Mouse (Mus musculus): ENCODE data around the gene Prkcd. TPM values are rescaled to one million over a fixed set of nuclear protein-coding genes. Genes with fewer than 3 reads are reported as not detected.

The Prkcd gene
- polyA plus RNA-seq, 1 experiment = 86.0 TPM

DNA sequence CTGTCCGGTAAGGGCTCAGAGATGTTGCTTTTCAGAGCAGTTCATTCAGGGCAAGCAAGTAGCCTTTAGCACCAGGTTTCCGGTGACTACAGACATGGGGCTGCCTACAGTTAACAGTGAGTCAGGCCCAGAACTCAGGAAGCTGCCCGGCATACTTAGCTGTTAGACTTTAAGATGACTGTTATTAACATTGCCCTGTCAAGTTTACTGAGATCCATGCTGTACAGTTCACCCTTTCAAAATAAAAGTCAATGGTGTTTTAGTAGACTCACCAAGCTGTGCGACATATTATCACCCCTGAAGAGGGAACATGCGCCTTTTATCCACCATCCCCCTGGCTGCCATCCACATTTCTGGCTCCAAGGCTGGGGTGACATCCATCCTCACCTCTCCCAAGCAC is 49.8 kb downstream of the Prkcd start:
- WGBS = 73% methylated on average over 5 of the region's 5 CpGs
- no peaks in the 10 kb centered on the region for H3K27me3 ChIP-seq (ENCODE audit: control insufficient read depth, insufficient read depth, low read length)
- TF ChIP-seq CTCF (IDR thresholded peaks at IDR 0.05; ENCODE audit: borderline replicate concordance, insufficient read depth, low read depth, low read length) (no peak), POLR2A (IDR thresholded peaks at IDR 0.05; ENCODE audit: borderline replicate concordance, insufficient read depth, low read length) (no peak)
- no peaks in the 10 kb centered on the region for H3K4me1 ChIP-seq (ENCODE audit: control insufficient read depth, insufficient read depth, low read length)
- H3K4me3 ChIP-seq (replicated peaks; ENCODE audit: insufficient read depth, low read depth, low read length) = no peak overlapping the region
- DNase-seq = no peak
- no peak overlapping the region for H3K27ac ChIP-seq (ENCODE audit: insufficient read depth, low read length)

DNA sequence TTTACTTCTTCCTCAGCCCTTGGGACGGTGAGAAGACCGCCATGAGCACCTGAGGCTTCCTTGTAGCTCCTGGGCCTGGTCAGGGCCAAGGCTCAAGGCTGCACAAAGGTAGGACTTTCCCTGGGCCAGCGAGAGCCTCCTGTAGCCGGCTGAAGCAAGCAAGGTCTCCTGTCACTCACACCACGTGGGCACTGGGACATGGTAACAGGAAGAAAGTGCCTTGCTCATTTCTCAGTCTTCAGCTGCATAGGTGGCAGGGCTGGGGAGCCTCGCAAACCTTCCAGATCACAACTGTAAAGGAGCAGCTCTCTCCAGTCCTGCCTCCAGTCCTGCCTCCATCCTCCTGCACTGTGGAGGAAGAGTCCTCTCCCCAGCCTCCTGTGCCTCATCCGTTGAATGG is 50.2 kb downstream of the Prkcd start:
- no peaks in the 10 kb centered on the region for H3K27me3 ChIP-seq (ENCODE audit: control insufficient read depth, insufficient read depth, low read length)
- WGBS = 83% methylated on average over 7 of the region's 7 CpGs
- TF ChIP-seq POLR2A (IDR thresholded peaks at IDR 0.05; ENCODE audit: borderline replicate concordance, insufficient read depth, low read length) (no peak), CTCF (IDR thresholded peaks at IDR 0.05; ENCODE audit: borderline replicate concordance, insufficient read depth, low read depth, low read length) (no peak)
- no peak for DNase-seq
- H3K4me1 ChIP-seq (ENCODE audit: control insufficient read depth, insufficient read depth, low read length) = no peaks in the 10 kb centered on the region
- no peak overlapping the region for H3K4me3 ChIP-seq (replicated peaks; ENCODE audit: insufficient read depth, low read depth, low read length)
- no peak overlapping the region for H3K27ac ChIP-seq (ENCODE audit: insufficient read depth, low read length)

DNA sequence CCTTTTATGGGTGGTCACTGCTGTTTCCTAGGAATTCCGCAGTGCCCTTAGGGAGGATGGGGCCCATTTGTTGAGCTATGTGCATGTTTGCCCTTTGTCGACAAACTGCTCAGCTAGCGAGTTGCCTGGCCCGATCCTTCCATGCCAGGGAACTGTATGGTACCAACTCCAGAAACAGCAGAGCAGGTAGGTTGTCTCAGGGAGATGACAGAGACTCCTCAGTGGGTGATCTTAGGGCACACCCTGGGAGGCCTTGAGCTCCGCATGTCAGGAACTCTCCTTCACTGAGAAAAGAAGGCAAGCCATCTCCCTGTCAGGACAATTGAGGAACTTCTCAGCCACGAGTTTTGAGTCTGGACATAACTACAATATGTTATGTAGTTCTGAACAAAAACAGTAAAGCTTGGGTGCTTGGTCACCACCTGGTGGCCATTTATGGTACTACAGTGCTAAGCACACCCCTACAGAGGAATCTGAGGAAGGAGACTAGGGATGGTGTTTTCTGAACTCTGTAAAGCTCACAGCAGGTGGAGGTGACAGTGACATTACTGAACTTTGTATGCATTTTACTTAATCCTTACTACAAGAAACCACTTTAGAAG is 51.9 kb downstream of the Prkcd start:
- TF ChIP-seq POLR2A (IDR thresholded peaks at IDR 0.05; ENCODE audit: borderline replicate concordance, insufficient read depth, low read length) (no peak), CTCF (IDR thresholded peaks at IDR 0.05; ENCODE audit: borderline replicate concordance, insufficient read depth, low read depth, low read length) (peak; percentile 71; the same call in 1 of the 2 replicates)
- no peak overlapping the region for H3K27ac ChIP-seq (ENCODE audit: insufficient read depth, low read length)
- H3K27me3 ChIP-seq (ENCODE audit: control insufficient read depth, insufficient read depth, low read length) = no peaks in the 10 kb centered on the region
- peak; percentile 57 to 76 for DNase-seq
- no peak overlapping the region for H3K4me3 ChIP-seq (replicated peaks; ENCODE audit: insufficient read depth, low read depth, low read length)
- 54% methylated on average over 6 of the region's 6 CpGs for WGBS
- H3K4me1 ChIP-seq (ENCODE audit: control insufficient read depth, insufficient read depth, low read length) = no peaks in the 10 kb centered on the region

DNA sequence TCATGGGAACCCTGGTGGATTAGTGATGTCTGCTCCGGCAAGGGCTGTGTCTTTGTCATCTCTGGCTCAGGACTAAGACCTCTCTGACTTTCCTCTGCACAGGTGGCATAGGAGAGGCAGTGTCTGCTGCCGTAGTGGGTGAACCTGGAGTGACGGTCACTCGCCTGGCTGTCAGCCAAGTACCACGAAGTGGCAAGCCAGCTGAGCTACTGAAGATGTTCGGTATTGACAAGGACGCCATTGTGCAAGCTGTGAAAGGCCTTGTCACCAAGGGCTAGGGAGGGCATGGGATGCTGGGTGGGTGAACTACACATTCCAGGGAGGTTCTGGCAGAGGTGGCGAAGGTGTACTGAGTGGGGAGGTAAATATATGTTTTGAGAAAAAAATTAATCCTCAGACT is 52.8 kb downstream of the Prkcd start:
- H3K4me3 ChIP-seq (replicated peaks; ENCODE audit: insufficient read depth, low read depth, low read length) = no peak overlapping the region
- no peak for TF ChIP-seq CTCF (IDR thresholded peaks at IDR 0.05; ENCODE audit: borderline replicate concordance, insufficient read depth, low read depth, low read length)
- no peak for TF ChIP-seq POLR2A (IDR thresholded peaks at IDR 0.05; ENCODE audit: borderline replicate concordance, insufficient read depth, low read length)
- no peaks in the 10 kb centered on the region for H3K4me1 ChIP-seq (ENCODE audit: control insufficient read depth, insufficient read depth, low read length)
- no peak for DNase-seq
- H3K27ac ChIP-seq (ENCODE audit: insufficient read depth, low read length) = no peak overlapping the region
- 37% methylated on average over 8 of the region's 8 CpGs for WGBS
- no peaks in the 10 kb centered on the region for H3K27me3 ChIP-seq (ENCODE audit: control insufficient read depth, insufficient read depth, low read length)

DNA sequence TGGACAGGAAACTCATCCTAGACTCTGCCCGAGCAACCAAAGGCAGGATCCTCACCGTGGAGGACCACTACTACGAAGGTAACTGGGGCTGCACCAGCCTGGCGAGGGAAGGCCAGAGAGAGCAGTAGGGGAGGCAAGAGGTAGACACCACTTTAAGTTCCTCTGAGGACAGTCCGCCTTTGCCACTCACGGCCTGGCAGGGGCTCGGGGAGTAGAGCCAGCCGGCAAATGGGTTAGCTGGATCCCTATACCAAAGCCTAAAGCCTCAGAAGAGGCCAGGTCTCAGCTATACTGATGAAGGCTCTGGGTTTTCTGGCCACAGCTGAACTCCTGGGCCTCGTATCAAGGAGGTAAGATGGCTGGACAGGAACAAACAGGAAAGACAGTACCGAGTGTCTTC is 53.8 kb downstream of the Prkcd start:
- Histone ChIP-seq H3K4me3 (replicated peaks; ENCODE audit: insufficient read depth, low read depth, low read length) (no peak overlapping the region), H3K27ac (ENCODE audit: insufficient read depth, low read length) (no peak overlapping the region), H3K4me1 (ENCODE audit: control insufficient read depth, insufficient read depth, low read length) (no peaks in the 10 kb centered on the region), H3K27me3 (ENCODE audit: control insufficient read depth, insufficient read depth, low read length) (no peaks in the 10 kb centered on the region)
- no peak for DNase-seq
- WGBS = 77% methylated on average over 10 of the region's 10 CpGs
- TF ChIP-seq POLR2A (IDR thresholded peaks at IDR 0.05; ENCODE audit: borderline replicate concordance, insufficient read depth, low read length) (no peak), CTCF (IDR thresholded peaks at IDR 0.05; ENCODE audit: borderline replicate concordance, insufficient read depth, low read depth, low read length) (no peak)

DNA sequence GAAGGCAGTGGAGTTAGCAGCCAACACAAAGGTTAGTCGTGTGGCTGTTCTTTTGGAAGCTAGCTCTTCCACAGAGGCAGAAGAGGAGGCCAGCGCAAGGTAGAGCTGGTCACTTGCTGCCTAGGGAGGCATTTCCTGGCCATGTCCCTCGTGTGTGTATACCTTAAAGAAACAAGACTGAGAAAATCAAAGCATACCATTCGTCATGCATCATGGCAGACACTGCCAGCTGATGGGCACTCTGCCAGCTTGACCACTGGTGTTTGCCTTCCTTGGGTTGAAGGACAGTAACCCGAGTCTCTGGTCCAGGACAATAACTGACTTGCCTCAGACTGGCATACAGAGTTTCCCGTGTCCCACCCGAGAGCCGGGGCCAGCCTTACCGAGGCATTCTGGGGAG is 55.7 kb downstream of the Prkcd start:
- Histone ChIP-seq H3K27me3 (ENCODE audit: control insufficient read depth, insufficient read depth, low read length) (no peaks in the 10 kb centered on the region), H3K4me1 (ENCODE audit: control insufficient read depth, insufficient read depth, low read length) (no peaks in the 10 kb centered on the region), H3K4me3 (replicated peaks; ENCODE audit: insufficient read depth, low read depth, low read length) (no peak overlapping the region), H3K27ac (ENCODE audit: insufficient read depth, low read length) (no peak overlapping the region)
- no peak for TF ChIP-seq POLR2A (IDR thresholded peaks at IDR 0.05; ENCODE audit: borderline replicate concordance, insufficient read depth, low read length)
- no peak for TF ChIP-seq CTCF (IDR thresholded peaks at IDR 0.05; ENCODE audit: borderline replicate concordance, insufficient read depth, low read depth, low read length)
- DNase-seq = no peak
- WGBS = 60% methylated on average over 9 of the region's 9 CpGs

DNA sequence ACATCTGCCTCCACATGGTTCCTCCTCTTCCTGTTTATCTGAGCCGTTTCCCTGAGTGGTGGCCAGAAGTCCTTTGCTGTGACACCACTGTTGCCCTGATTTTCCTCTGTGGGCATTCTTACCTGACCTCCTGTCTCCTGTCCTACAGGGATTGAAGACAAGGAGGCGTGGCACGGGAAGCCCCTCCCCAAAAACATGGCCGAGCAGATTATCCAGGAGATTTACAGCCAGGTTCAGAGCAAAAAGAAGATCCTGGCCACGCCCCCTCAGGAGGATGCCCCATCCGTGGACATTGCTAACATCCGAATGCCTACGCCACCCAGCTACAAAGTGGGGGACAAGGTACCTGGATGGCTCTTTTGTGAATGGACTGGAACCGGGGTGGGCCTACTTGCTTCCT is 58.0 kb downstream of the Prkcd start:
- no peaks in the 10 kb centered on the region for H3K4me1 ChIP-seq (ENCODE audit: control insufficient read depth, insufficient read depth, low read length)
- H3K4me3 ChIP-seq (replicated peaks; ENCODE audit: insufficient read depth, low read depth, low read length) = no peak overlapping the region
- no peak overlapping the region for H3K27ac ChIP-seq (ENCODE audit: insufficient read depth, low read length)
- 88% methylated on average over 9 of the region's 9 CpGs for WGBS
- no peak for TF ChIP-seq POLR2A (IDR thresholded peaks at IDR 0.05; ENCODE audit: borderline replicate concordance, insufficient read depth, low read length)
- no peak for TF ChIP-seq CTCF (IDR thresholded peaks at IDR 0.05; ENCODE audit: borderline replicate concordance, insufficient read depth, low read depth, low read length)
- H3K27me3 ChIP-seq (ENCODE audit: control insufficient read depth, insufficient read depth, low read length) = no peaks in the 10 kb centered on the region
- DNase-seq = no peak

DNA sequence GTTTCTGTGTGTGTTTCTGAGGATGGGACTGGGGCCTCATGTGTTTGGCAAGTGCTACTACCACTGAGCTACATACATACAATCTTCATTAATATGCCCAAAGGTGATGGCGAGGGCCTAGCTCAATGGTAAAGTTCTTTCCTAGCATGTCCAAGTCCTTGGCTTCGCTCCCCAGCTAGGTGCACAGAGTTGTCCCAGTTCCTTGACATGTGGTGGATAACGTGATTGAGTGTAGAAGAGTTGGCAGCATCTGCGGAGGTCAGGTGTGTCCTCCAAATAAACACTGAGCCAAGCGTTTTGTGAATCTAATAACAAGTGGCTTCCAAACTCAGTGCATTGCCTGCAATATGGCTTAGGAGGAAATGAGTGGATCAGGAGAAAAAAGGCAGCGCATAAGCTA is 59.7 kb downstream of the Prkcd start:
- 55% methylated on average over 6 of the region's 6 CpGs for WGBS
- Histone ChIP-seq H3K4me1 (ENCODE audit: control insufficient read depth, insufficient read depth, low read length) (no peaks in the 10 kb centered on the region), H3K27me3 (ENCODE audit: control insufficient read depth, insufficient read depth, low read length) (no peaks in the 10 kb centered on the region), H3K27ac (ENCODE audit: insufficient read depth, low read length) (no peak overlapping the region), H3K4me3 (replicated peaks; ENCODE audit: insufficient read depth, low read depth, low read length) (no peak overlapping the region)
- no peak for DNase-seq
- TF ChIP-seq CTCF (IDR thresholded peaks at IDR 0.05; ENCODE audit: borderline replicate concordance, insufficient read depth, low read depth, low read length) = no peak
